Mouse (Mus musculus) MEL (cell line): ENCODE measurements around the gene Mettl1. TPM values are rescaled to one million over a fixed set of nuclear protein-coding genes. Genes with fewer than 3 reads are reported as not detected.
"Not testable (repeated sequence)": the region's sequence is repeated elsewhere in the genome, so short reads cannot be mapped to it uniquely, and the experiment has no call there.

ENCODE experiments used
- DNase-seq: peaks from one replicate; pipeline ENCODE4 v3.0.0; 2011; ENCODE audit warnings: low read depth, low spot score
- H3K27ac ChIP-seq: 2 replicates; pipeline ENCODE4 v1.5.1; 2012; ENCODE audit warnings: low read depth, mild to moderate bottlenecking, control low read depth, low read length, moderate library complexity; ENCODE audit not compliant: control insufficient read depth
- H3K27me3 ChIP-seq, 2 experiments: fragments of 150-350 bp in 1 of 2; sonication (generic) in 1 of 2; 2 replicates each; pipeline ENCODE4 v1.6.1; 2012; ENCODE audit warnings: low read length in 2 of 2, mild to moderate bottlenecking in 2 of 2, improper control_type of control experiment in 1 of 2, moderate library complexity in 1 of 2; ENCODE audit not compliant: insufficient read depth in 2 of 2, control insufficient read depth in 1 of 2
- H3K36me3 ChIP-seq, 2 experiments: 2 replicates each; pipeline ENCODE4 v1.6.1; 2012 to 2014; ENCODE audit warnings: low read length in 2 of 2, improper control_type of control experiment in 1 of 2, inconsistent platforms in 1 of 2, mild to moderate bottlenecking in 1 of 2; ENCODE audit not compliant: insufficient read depth in 2 of 2, control insufficient read depth in 1 of 2
- H3K4me1 ChIP-seq, 2 experiments: fragments of 150-350 bp in 1 of 2; sonication (generic) in 1 of 2; 2 replicates each; pipeline ENCODE4 v1.6.1; 2012; ENCODE audit warnings: low read length in 2 of 2, improper control_type of control experiment in 1 of 2, mild to moderate bottlenecking in 1 of 2; ENCODE audit not compliant: insufficient read depth in 2 of 2, control insufficient read depth in 1 of 2
- H3K4me3 ChIP-seq, 2 experiments: fragments of 150-350 bp in 1 of 2; sonication (generic) in 1 of 2; 2 replicates each; pipeline ENCODE4 v1.5.1; 2012; ENCODE audit warnings: low read depth in 2 of 2, low read length in 2 of 2, mild to moderate bottlenecking in 2 of 2, moderate library complexity in 2 of 2, control low read depth in 1 of 2, improper control_type of control experiment in 1 of 2; ENCODE audit not compliant: control insufficient read depth in 1 of 2, insufficient read depth in 1 of 2
- H3K79me2 ChIP-seq: 2 replicates; pipeline ENCODE4 v1.6.1; 2012; ENCODE audit warnings: mild to moderate bottlenecking, low read length, moderate library complexity; ENCODE audit not compliant: control insufficient read depth, poor library complexity, insufficient read depth
- H3K9ac ChIP-seq: 2 replicates; pipeline ENCODE4 v1.6.1; 2012; ENCODE audit warnings: low read depth, mild to moderate bottlenecking, control low read depth, low read length, moderate library complexity; ENCODE audit not compliant: control insufficient read depth, poor library complexity, severe bottlenecking
- H3K9me3 ChIP-seq: fragments of 150-350 bp; sonication (generic); replicated peaks from 2 replicates; pipeline ENCODE4 v1.6.1; 2012; ENCODE audit warnings: mild to moderate bottlenecking, low read length, improper control_type of control experiment, moderate library complexity; ENCODE audit not compliant: insufficient read depth
- CHD2 ChIP-seq: IDR thresholded peaks from 2 replicates; pipeline ENCODE4 v1.6.1; 2011; ENCODE audit warnings: low read length, improper control_type of control experiment
- CTCF ChIP-seq, 3 experiments: IDR thresholded peaks in 2 of 3; conservative IDR thresholded peaks in 1 of 3; 2 replicates each; pipeline ENCODE4 v1.5.1; 2011 to 2012; ENCODE audit warnings: low read length in 3 of 3, low read depth in 2 of 3, mild to moderate bottlenecking in 2 of 3, improper control_type of control experiment in 1 of 3, inconsistent platforms in 1 of 3, mixed read lengths in 1 of 3, moderate library complexity in 1 of 3; ENCODE audit not compliant: control insufficient read depth in 1 of 3, insufficient read depth in 1 of 3, poor library complexity in 1 of 3, severe bottlenecking in 1 of 3
- ETS1 ChIP-seq: IDR thresholded peaks from 2 replicates; pipeline ENCODE4 v1.6.1; 2012; ENCODE audit warnings: low read depth, mild to moderate bottlenecking, inconsistent platforms, low read length, improper control_type of control experiment, moderate library complexity
- GATA1 ChIP-seq: IDR thresholded peaks from 2 replicates; pipeline ENCODE4 v1.6.1; 2011; ENCODE audit warnings: low read depth, low read length, improper control_type of control experiment
- MAZ ChIP-seq: IDR thresholded peaks from 2 replicates; pipeline ENCODE4 v1.6.1; 2012; ENCODE audit warnings: low read depth, mild to moderate bottlenecking, inconsistent platforms, low read length, improper control_type of control experiment
- MXI1 ChIP-seq: IDR thresholded peaks from 2 replicates; pipeline ENCODE4 v1.6.1; 2011; ENCODE audit warnings: mild to moderate bottlenecking, low read depth, low read length, improper control_type of control experiment
- MYB ChIP-seq: IDR thresholded peaks from 2 replicates; pipeline ENCODE4 v1.6.1; 2011; ENCODE audit warnings: mild to moderate bottlenecking, low read depth, low read length, improper control_type of control experiment
- MYC ChIP-seq: IDR thresholded peaks from 2 replicates; pipeline ENCODE4 v1.6.1; 2011; ENCODE audit warnings: low read depth, mild to moderate bottlenecking, low read length, improper control_type of control experiment, moderate library complexity
- NELFE ChIP-seq: IDR thresholded peaks from 2 replicates; pipeline ENCODE4 v1.6.1; 2011; ENCODE audit warnings: low read depth, low read length, improper control_type of control experiment
- POLR2A ChIP-seq, 2 experiments: IDR thresholded peaks; 2 replicates each; pipeline ENCODE4 v1.6.1; 2011 to 2012; ENCODE audit warnings: low read length in 2 of 2, mild to moderate bottlenecking in 2 of 2, control low read depth in 1 of 2, improper control_type of control experiment in 1 of 2, low read depth in 1 of 2, moderate library complexity in 1 of 2; ENCODE audit not compliant: control insufficient read depth in 1 of 2, insufficient read depth in 1 of 2, poor library complexity in 1 of 2
- RAD21 ChIP-seq: IDR thresholded peaks from 2 replicates; pipeline ENCODE4 v1.6.1; 2011; ENCODE audit warnings: mild to moderate bottlenecking, low read depth, low read length, improper control_type of control experiment
- RCOR1 ChIP-seq: IDR thresholded peaks from 2 replicates; pipeline ENCODE4 v1.6.1; 2012; ENCODE audit warnings: low read depth, mild to moderate bottlenecking, inconsistent platforms, low read length, improper control_type of control experiment
- TAL1 ChIP-seq: IDR thresholded peaks from 2 replicates; pipeline ENCODE4 v1.6.1; 2012; ENCODE audit warnings: mild to moderate bottlenecking, inconsistent platforms, low read length, moderate library complexity, mixed read lengths
- TBP ChIP-seq: IDR thresholded peaks from 2 replicates; pipeline ENCODE4 v1.8.0; 2011; ENCODE audit warnings: low read depth, low read length, improper control_type of control experiment
- TCF12 ChIP-seq: IDR thresholded peaks from 2 replicates; pipeline ENCODE4 v1.6.1; 2014; ENCODE audit warnings: low read depth, mild to moderate bottlenecking, inconsistent platforms, low read length, improper control_type of control experiment, moderate library complexity
- USF1 ChIP-seq: IDR thresholded peaks from 2 replicates; pipeline ENCODE4 v1.6.1; 2014; ENCODE audit warnings: low read depth, mild to moderate bottlenecking, inconsistent platforms, low read length, improper control_type of control experiment, moderate library complexity
- USF2 ChIP-seq, 2 experiments: IDR thresholded peaks; 2 replicates each; pipeline ENCODE4 v1.6.1; 2011 to 2012; ENCODE audit warnings: improper control_type of control experiment in 2 of 2, low read length in 2 of 2, borderline replicate concordance in 1 of 2, inconsistent platforms in 1 of 2, low read depth in 1 of 2, mild to moderate bottlenecking in 1 of 2; ENCODE audit not compliant: insufficient read depth in 1 of 2
- ZC3H11A ChIP-seq: IDR thresholded peaks from 2 replicates; pipeline ENCODE4 v1.6.1; 2012; ENCODE audit warnings: low read depth, mild to moderate bottlenecking, inconsistent platforms, low read length, improper control_type of control experiment
- ZKSCAN1 ChIP-seq: IDR thresholded peaks from 2 replicates; pipeline ENCODE4 v1.6.1; 2012; ENCODE audit warnings: low read depth, mild to moderate bottlenecking, inconsistent platforms, low read length, improper control_type of control experiment, moderate library complexity
- ZNF384 ChIP-seq: IDR thresholded peaks from 2 replicates; pipeline ENCODE4 v1.6.1; 2012; ENCODE audit warnings: low read depth, mild to moderate bottlenecking, inconsistent platforms, low read length, improper control_type of control experiment
- polyA plus RNA-seq, 2 experiments: library from polyadenylated mRNA; stranded (reverse) in 1 of 2; unstranded in 1 of 2; fragments of >175 nt in 1 of 2; fragments of >200 nt in 1 of 2; gene quantifications; 2 replicates each; pipeline versions ENCODE4 v1.2.1 to v1.2.4; 2012; ENCODE audit warnings: low replicate concordance in 2 of 2, low read depth in 1 of 2; ENCODE audit not compliant: insufficient read length in 2 of 2, insufficient read depth in 1 of 2, missing spikeins in 1 of 2
- total RNA-seq: library from RNA; depleted of rRNA; stranded (reverse); fragments of 300-350 nt; gene quantifications from 2 replicates; pipeline ENCODE4 v1.2.3, GENCODE M21; 2012

Mettl1 gene
- total and polyA plus RNA-seq, 3 experiments: 35.3 to 67.3 TPM; not detected in 1

DNA sequence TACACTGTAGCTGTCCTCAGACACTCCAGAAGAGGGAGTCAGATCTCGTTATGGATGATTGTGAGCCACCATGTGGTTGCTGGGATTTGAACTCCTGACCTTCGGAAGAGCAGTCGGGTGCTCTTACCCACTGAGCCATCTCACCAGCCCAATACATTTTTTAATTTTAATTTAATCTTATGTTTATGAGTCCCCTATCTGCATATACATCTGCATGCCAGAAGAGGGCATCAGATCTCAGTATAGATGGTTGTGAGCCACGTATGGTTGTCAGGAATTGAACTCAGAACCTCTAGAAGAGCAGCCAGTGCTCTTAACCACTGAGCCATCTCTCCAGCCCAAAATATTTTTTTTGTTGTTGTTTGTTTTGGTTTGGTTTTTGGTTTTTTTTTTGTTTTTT lies 31.1 kb downstream of the Mettl1 start:
- not testable (repeated sequence) for H3K27ac ChIP-seq, H3K9me3 ChIP-seq
- H3K79me2 ChIP-seq: peaks cover 15% of the 10 kb centered on the region
- TF ChIP-seq TBP (peak; percentile 88), CTCF (IDR thresholded peaks at IDR 0.05 in 2 of 3, conservative IDR thresholded peaks at IDR 0.05 in 1 of 3; ENCODE audit: control insufficient read depth in 1 of 3, insufficient read depth in 1 of 3, low read depth in 2 of 3, low read length in 3 of 3, poor library complexity in 1 of 3, severe bottlenecking in 1 of 3) (peak in 2 of 3 experiments; percentile 5 to 31; a peak in 2 of 6 replicates)
- TF ChIP-seq, all 39 proteins: peak for 2; not testable (repeated sequence) for 37
- H3K36me3 ChIP-seq: peaks cover 1 to 15% of the 10 kb centered on the region in 2 experiments; a peak in 3 of 4 replicates
- not testable (repeated sequence) for DNase-seq, H3K9ac ChIP-seq, H3K27me3 ChIP-seq, H3K4me3 ChIP-seq, H3K4me1 ChIP-seq

DNA sequence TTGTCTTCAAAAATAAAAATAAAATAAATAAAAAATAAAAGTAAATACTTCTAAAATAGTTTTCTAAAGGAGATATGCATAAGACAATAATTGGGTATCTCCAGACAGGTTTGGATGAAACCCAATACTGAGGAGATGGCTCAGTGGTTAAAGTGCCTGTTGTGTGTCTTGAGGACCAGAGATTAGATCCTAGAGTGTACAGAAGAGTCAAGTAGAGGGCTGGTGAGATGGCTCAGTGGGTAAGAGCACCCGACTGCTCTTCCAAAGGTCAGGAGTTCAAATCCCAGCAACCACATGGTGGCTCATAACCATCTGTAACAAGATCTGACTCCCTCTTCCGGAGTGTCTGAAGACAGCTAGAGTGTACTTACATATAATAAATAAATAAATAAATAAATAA lies 31.8 kb downstream of the Mettl1 start:
- H3K27me3 ChIP-seq, H3K27ac ChIP-seq, H3K9me3 ChIP-seq, H3K9ac ChIP-seq, H3K4me1 ChIP-seq, H3K36me3 ChIP-seq, H3K4me3 ChIP-seq: not testable (repeated sequence)
- peaks cover 14% of the 10 kb centered on the region for H3K79me2 ChIP-seq
- peak; percentile 90 for TF ChIP-seq TBP
- peak; percentile 35 for DNase-seq

DNA sequence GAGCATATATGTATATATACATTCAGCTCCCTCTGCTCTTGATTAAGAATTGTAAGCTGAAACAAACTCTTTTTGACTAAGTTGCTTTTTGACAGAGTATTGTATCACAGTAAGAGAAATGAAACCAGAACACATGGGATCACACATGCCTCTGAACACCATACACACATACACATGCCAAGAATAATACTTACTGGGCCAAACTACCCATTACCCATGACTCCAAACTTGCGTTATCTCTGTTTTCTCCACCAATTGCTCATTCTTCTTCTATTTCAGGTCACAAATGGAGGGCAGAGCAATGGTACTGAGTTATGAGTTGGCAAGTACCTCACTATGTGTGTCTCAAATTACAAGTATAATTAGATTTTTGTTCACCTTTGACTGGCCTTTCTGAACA lies 32.8 kb downstream of the Mettl1 start:
- TF ChIP-seq ZC3H11A (no peak), POLR2A (IDR thresholded peaks at IDR 0.05; ENCODE audit: control insufficient read depth in 1 of 2, insufficient read depth in 1 of 2, low read depth in 1 of 2, low read length in 2 of 2, poor library complexity in 1 of 2) (no peak), NELFE (no peak), USF1 (no peak), MYB (no peak)
- H3K4me1 ChIP-seq: 0 out of 4 replicates have a peak, but pooled peaks cover 0 to 2% of the 10 kb centered on the region in 2 experiments
- no peak overlapping the region for H3K9ac ChIP-seq
- H3K27me3 ChIP-seq: no peaks in the 10 kb centered on the region
- peaks cover 13% of the 10 kb centered on the region for H3K79me2 ChIP-seq
- no peak overlapping the region for H3K27ac ChIP-seq
- no peaks in the 10 kb centered on the region; a peak in 1 of 4 replicates for H3K36me3 ChIP-seq
- no peak for DNase-seq
- H3K4me3 ChIP-seq: no peak overlapping the region
- H3K9me3 ChIP-seq: no peaks in the 10 kb centered on the region

DNA sequence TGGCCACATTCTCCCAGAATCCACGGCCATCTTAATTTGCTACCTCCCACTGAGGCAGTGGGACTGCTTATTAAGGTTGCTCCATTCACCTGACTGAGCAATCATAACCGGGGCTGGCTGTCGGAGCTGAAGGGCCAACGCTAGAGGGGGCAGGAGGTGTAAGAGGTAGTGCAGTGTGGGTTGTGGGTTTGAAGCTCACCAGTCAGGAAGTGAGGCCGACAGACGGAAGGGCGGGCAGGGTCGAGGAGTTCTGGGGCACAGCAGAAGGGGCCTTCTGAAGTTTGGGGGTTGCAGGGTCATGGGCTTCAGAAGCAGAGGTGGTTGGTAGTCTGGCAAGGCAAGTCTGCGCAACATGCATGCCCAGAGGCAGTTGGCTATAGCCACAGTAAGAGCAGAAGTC lies 33.9 kb downstream of the Mettl1 start, which contains the start of gene Agap2:
Agap2 (plus strand) TSS at position 205 of the 400 bp plus-strand sequence.
- DNase-seq: no peak
- no peaks in the 10 kb centered on the region for H3K27me3 ChIP-seq
- no peaks in the 10 kb centered on the region for H3K9me3 ChIP-seq
- no peak within 1 kb of the TSS for H3K27ac ChIP-seq
- no peak within 1 kb of the TSS for H3K9ac ChIP-seq
- no peak for TF ChIP-seq ETS1
- no peak for TF ChIP-seq CHD2
- no peak for TF ChIP-seq USF2 (IDR thresholded peaks at IDR 0.05; ENCODE audit: borderline replicate concordance in 1 of 2, insufficient read depth in 1 of 2, low read depth in 1 of 2, low read length in 2 of 2)
- TF ChIP-seq CTCF (IDR thresholded peaks at IDR 0.05 in 2 of 3, conservative IDR thresholded peaks at IDR 0.05 in 1 of 3; ENCODE audit: control insufficient read depth in 1 of 3, insufficient read depth in 1 of 3, low read depth in 2 of 3, low read length in 3 of 3, poor library complexity in 1 of 3, severe bottlenecking in 1 of 3): no peak
- TF ChIP-seq TCF12: no peak
- no peak for TF ChIP-seq MAZ
- no peak for TF ChIP-seq RAD21
- TF ChIP-seq ZNF384: no peak
- TF ChIP-seq ZKSCAN1: no peak
- TF ChIP-seq TAL1: no peak
- TF ChIP-seq GATA1: no peak
- no peak for TF ChIP-seq MXI1
- TF ChIP-seq RCOR1: no peak
- TF ChIP-seq USF1: no peak
- TF ChIP-seq MYC: no peak
- TF ChIP-seq, all 39 proteins: peak for 0
- Histone ChIP-seq H3K4me1 (no peaks in the 10 kb centered on the region), H3K79me2 (peaks cover 2% of the 10 kb centered on the region; the same call in 1 of the 2 replicates), H3K4me3 (no peak within 1 kb of the TSS), H3K36me3 (no peaks in the 10 kb centered on the region)
